9 mouse cellular contexts compared by ENCODE assay signal in the genomic region with DNA sequence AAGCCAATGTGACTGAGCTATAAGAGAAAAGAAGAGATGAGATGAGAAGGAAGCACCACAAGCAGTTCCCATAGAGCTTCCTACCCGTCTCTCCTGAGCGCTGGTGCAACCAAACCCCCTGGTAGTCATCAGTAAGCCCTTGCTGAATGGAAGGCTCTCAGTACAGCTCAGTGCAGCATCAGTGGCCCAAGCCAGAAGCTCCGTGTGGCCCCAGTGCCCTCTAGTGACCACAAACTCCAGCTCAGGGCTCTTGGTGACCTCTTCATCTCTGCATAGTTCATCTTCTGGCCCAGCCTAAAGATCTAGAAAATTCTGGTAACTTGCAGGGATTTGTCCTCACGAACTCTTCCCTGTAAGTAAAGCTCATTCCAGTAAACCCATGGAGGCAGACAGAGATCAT.
DNase-seq lines count a peak whose midpoint lies in the region; ATAC-seq lines count a peak whose summit lies in the region.
"Had no signal": no experiment of that assay in that cellular context is flagged by ENCODE, and none has a peak within 500 bp of the region (broad histone marks: within the 10 kb centered on the region; RNA-seq: fewer than 3 reads in every experiment).

No protein-coding gene starts in this region.

- no peak for ATAC-seq in limb, embryonic 11.5 days (ENCODE audit: insufficient number of reproducible peaks, low FRiP score, low TSS enrichment, low read depth)
- ATAC-seq in cerebellum, adult (ENCODE audit: insufficient number of reproducible peaks, low FRiP score, low TSS enrichment) = peak; percentile 69

- 46% methylated on average over 4 of the region's 4 CpGs for WGBS in limb, embryonic 11.5 days
- WGBS in limb, embryonic 10.5 days = 46% methylated on average over 4 of the region's 4 CpGs
- 27% methylated on average over 4 of the region's 4 CpGs for WGBS in heart, embryonic 10.5 days

- DNase-seq in limb, embryonic 11.5 days (ENCODE audit: low spot score) = peak; percentile 54
- DNase-seq in limb, embryonic 10.5 days (ENCODE audit: low spot score) = no peak
- DNase-seq in ES-CJ7 (ENCODE audit: low read depth, low spot score) = peak; percentile 60
- peak; percentile 73 for DNase-seq in heart, embryonic 10.5 days (ENCODE audit: low spot score)
- peak; percentile 40 to 57 for DNase-seq in layer of hippocampus, postnatal 10 days (ENCODE audit: low spot score in 2 of 2)
- DNase-seq in natural killer cell, adult 2 months (ENCODE audit: low spot score in 2 of 2) = peak; percentile 47 to 61
- DNase-seq in thymus, postnatal 4 days = peak; percentile 48

- H3K9me3 ChIP-seq in limb, embryonic 11.5 days (ENCODE audit: control insufficient read depth, low read length) = no peaks in the 10 kb centered on the region
- H3K9me3 ChIP-seq in limb, embryonic 10.5 days (replicated peaks) = no peaks in the 10 kb centered on the region
- H3K9me3 ChIP-seq in heart, embryonic 10.5 days = no peaks in the 10 kb centered on the region
- H3K9me3 ChIP-seq: neural tube, embryonic 13.5 days had no signal

- H3K27ac ChIP-seq in limb, embryonic 11.5 days (replicated peaks; ENCODE audit: low read depth, low read length) = no peak overlapping the region
- H3K27ac ChIP-seq in limb, embryonic 10.5 days = no peak overlapping the region
- no peak overlapping the region for H3K27ac ChIP-seq in heart, embryonic 10.5 days
- H3K27ac ChIP-seq: neural tube, embryonic 13.5 days had no signal

- no peak overlapping the region for H3K9ac ChIP-seq in limb, embryonic 11.5 days (ENCODE audit: low read length)
- H3K9ac ChIP-seq: neural tube, embryonic 13.5 days had no signal

- H3K4me1 ChIP-seq in limb, embryonic 11.5 days (ENCODE audit: control insufficient read depth, insufficient read depth, low read length) = no peaks in the 10 kb centered on the region
- H3K4me1 ChIP-seq in limb, embryonic 10.5 days = peaks cover 4% of the 10 kb centered on the region; the same call in 1 of the 2 replicates
- H3K4me1 ChIP-seq in heart, embryonic 10.5 days = peaks cover 5% of the 10 kb centered on the region

- no peaks in the 10 kb centered on the region for H3K27me3 ChIP-seq in limb, embryonic 11.5 days (ENCODE audit: control insufficient read depth, insufficient read depth, low read length)
- no peaks in the 10 kb centered on the region for H3K27me3 ChIP-seq in limb, embryonic 10.5 days (ENCODE audit: low read depth, poor library complexity, severe bottlenecking)
- H3K27me3 ChIP-seq in heart, embryonic 10.5 days (ENCODE audit: insufficient read depth, poor library complexity, severe bottlenecking) = no peaks in the 10 kb centered on the region
- H3K27me3 ChIP-seq: neural tube, embryonic 13.5 days had no signal

- H3K36me3 ChIP-seq in limb, embryonic 11.5 days (ENCODE audit: control insufficient read depth, insufficient read depth, low read length) = no peaks in the 10 kb centered on the region
- no peaks in the 10 kb centered on the region for H3K36me3 ChIP-seq in limb, embryonic 10.5 days
- H3K36me3 ChIP-seq in heart, embryonic 10.5 days = no peaks in the 10 kb centered on the region
- H3K36me3 ChIP-seq: neural tube, embryonic 13.5 days had no signal

- H3K4me3 ChIP-seq in limb, embryonic 11.5 days (ENCODE audit: low read depth, low read length) = no peak overlapping the region
- H3K4me3 ChIP-seq in limb, embryonic 10.5 days = no peak overlapping the region
- no peak overlapping the region for H3K4me3 ChIP-seq in heart, embryonic 10.5 days
- H3K4me3 ChIP-seq: neural tube, embryonic 13.5 days had no signal

- no peak overlapping the region for H3K4me2 ChIP-seq in limb, embryonic 11.5 days (ENCODE audit: low read depth, severe bottlenecking)
- H3K4me2 ChIP-seq: neural tube, embryonic 13.5 days had no signal
